Mouse (Mus musculus): ENCODE data around the gene Pnmt. TPM values are rescaled to one million over a fixed set of nuclear protein-coding genes. Genes with fewer than 3 reads are reported as not detected.

The Pnmt gene
- total and polyA plus RNA-seq, 3 experiments: not detected

GRCm38 (mm10) chr11:98418273-98418672 is 32.0 kb downstream of the Pnmt start:
- Histone ChIP-seq H3K4me3 (ENCODE audit: control insufficient read depth in 1 of 2, insufficient read depth in 1 of 2, low read depth in 2 of 2, low read length in 2 of 2) (no peak overlapping the region), H3K79me2 (ENCODE audit: control insufficient read depth, insufficient read depth, low read length, poor library complexity) (no peaks in the 10 kb centered on the region), H3K36me3 (ENCODE audit: control insufficient read depth in 1 of 2, insufficient read depth in 2 of 2, low read length in 2 of 2) (no peaks in the 10 kb centered on the region), H3K4me1 (ENCODE audit: control insufficient read depth in 1 of 2, insufficient read depth in 2 of 2, low read length in 2 of 2) (peaks cover 0 to 7% of the 10 kb centered on the region in 2 experiments; a peak in 2 of 4 replicates), H3K9me3 (replicated peaks; ENCODE audit: insufficient read depth, low read length) (no peaks in the 10 kb centered on the region), H3K9ac (ENCODE audit: control insufficient read depth, low read depth, low read length, poor library complexity, severe bottlenecking) (no peak overlapping the region), H3K27me3 (ENCODE audit: control insufficient read depth in 1 of 2, insufficient read depth in 2 of 2, low read length in 2 of 2) (peaks cover 7 to 11% of the 10 kb centered on the region in 2 experiments), H3K27ac (ENCODE audit: control insufficient read depth, low read depth, low read length) (no peak overlapping the region)
- no peak for DNase-seq (ENCODE audit: low read depth, low spot score)
- TF ChIP-seq MAX (IDR thresholded peaks at IDR 0.05; ENCODE audit: low read length) (no peak), NRF1 (IDR thresholded peaks at IDR 0.05; ENCODE audit: insufficient read depth, low read depth, low read length, poor library complexity, severe bottlenecking) (no peak), CHD1 (IDR thresholded peaks at IDR 0.05; ENCODE audit: low read depth, low read length) (no peak), EP300 (IDR thresholded peaks at IDR 0.05; ENCODE audit: low read depth in 1 of 2, low read length in 2 of 2) (no peak), ETS1 (IDR thresholded peaks at IDR 0.05; ENCODE audit: low read depth, low read length) (no peak), POLR2AphosphoS2 (IDR thresholded peaks at IDR 0.05; ENCODE audit: low read length) (no peak), RAD21 (IDR thresholded peaks at IDR 0.05; ENCODE audit: low read depth, low read length) (no peak)

- peaks cover 11 to 14% of the 10 kb centered on the region in 2 experiments for H3K27me3 ChIP-seq (ENCODE audit: control insufficient read depth in 1 of 2, insufficient read depth in 2 of 2, low read length in 2 of 2)
- no peak for TF ChIP-seq POLR2A (IDR thresholded peaks at IDR 0.05; ENCODE audit: control insufficient read depth in 1 of 2, insufficient read depth in 1 of 2, low read depth in 1 of 2, low read length in 2 of 2, poor library complexity in 1 of 2)
- no peak for TF ChIP-seq RCOR1 (IDR thresholded peaks at IDR 0.05; ENCODE audit: low read depth, low read length)
- no peak for TF ChIP-seq E2F4 (IDR thresholded peaks at IDR 0.05; ENCODE audit: borderline replicate concordance, low read depth, low read length)
- no peak for TF ChIP-seq POLR2AphosphoS2 (IDR thresholded peaks at IDR 0.05; ENCODE audit: low read length)
- TF ChIP-seq EP300 (IDR thresholded peaks at IDR 0.05; ENCODE audit: low read depth in 1 of 2, low read length in 2 of 2): no peak
- no peak for TF ChIP-seq CHD2 (IDR thresholded peaks at IDR 0.05; ENCODE audit: low read length)
- no peak for TF ChIP-seq USF2 (IDR thresholded peaks at IDR 0.05; ENCODE audit: borderline replicate concordance in 1 of 2, insufficient read depth in 1 of 2, low read depth in 1 of 2, low read length in 2 of 2)
- TF ChIP-seq NELFE (IDR thresholded peaks at IDR 0.05; ENCODE audit: low read depth, low read length): no peak
- TF ChIP-seq MEF2A (IDR thresholded peaks at IDR 0.05; ENCODE audit: extremely low read depth, insufficient replicate concordance, low read depth, low read length, poor library complexity, severe bottlenecking): no peak
- no peak for TF ChIP-seq ZNF384 (IDR thresholded peaks at IDR 0.05; ENCODE audit: low read depth, low read length)
- TF ChIP-seq MYC (IDR thresholded peaks at IDR 0.05; ENCODE audit: low read depth, low read length): no peak
- no peak for TF ChIP-seq UBTF (IDR thresholded peaks at IDR 0.05; ENCODE audit: borderline replicate concordance, insufficient read depth, low read depth, low read length)
- TF ChIP-seq GATA1 (IDR thresholded peaks at IDR 0.05; ENCODE audit: low read depth, low read length): no peak
- TF ChIP-seq SMC3 (IDR thresholded peaks at IDR 0.05; ENCODE audit: low read depth, low read length): no peak
- no peak for TF ChIP-seq MXI1 (IDR thresholded peaks at IDR 0.05; ENCODE audit: low read depth, low read length)
- H3K79me2 ChIP-seq (ENCODE audit: control insufficient read depth, insufficient read depth, low read length, poor library complexity): no peaks in the 10 kb centered on the region
- H3K4me1 ChIP-seq (ENCODE audit: control insufficient read depth in 1 of 2, insufficient read depth in 2 of 2, low read length in 2 of 2): peaks cover 0 to 7% of the 10 kb centered on the region in 2 experiments; a peak in 2 of 4 replicates
- H3K27ac ChIP-seq (ENCODE audit: control insufficient read depth, low read depth, low read length): no peak overlapping the region
- no peak overlapping the region for H3K9ac ChIP-seq (ENCODE audit: control insufficient read depth, low read depth, low read length, poor library complexity, severe bottlenecking)
- H3K9me3 ChIP-seq (replicated peaks; ENCODE audit: insufficient read depth, low read length): no peaks in the 10 kb centered on the region
- H3K36me3 ChIP-seq (ENCODE audit: control insufficient read depth in 1 of 2, insufficient read depth in 2 of 2, low read length in 2 of 2): no peaks in the 10 kb centered on the region
- no peak overlapping the region for H3K4me3 ChIP-seq (ENCODE audit: control insufficient read depth in 1 of 2, insufficient read depth in 1 of 2, low read depth in 2 of 2, low read length in 2 of 2)
- no peak for DNase-seq (ENCODE audit: low read depth, low spot score)
These were observed 32.8 kb downstream of the Pnmt start for GRCm38 (mm10) chr11:98418939-98419547.

Measured in MEL (cell line).